Mouse (Mus musculus): ENCODE measurements around the gene Gpr15.

Gene Gpr15

DNA sequence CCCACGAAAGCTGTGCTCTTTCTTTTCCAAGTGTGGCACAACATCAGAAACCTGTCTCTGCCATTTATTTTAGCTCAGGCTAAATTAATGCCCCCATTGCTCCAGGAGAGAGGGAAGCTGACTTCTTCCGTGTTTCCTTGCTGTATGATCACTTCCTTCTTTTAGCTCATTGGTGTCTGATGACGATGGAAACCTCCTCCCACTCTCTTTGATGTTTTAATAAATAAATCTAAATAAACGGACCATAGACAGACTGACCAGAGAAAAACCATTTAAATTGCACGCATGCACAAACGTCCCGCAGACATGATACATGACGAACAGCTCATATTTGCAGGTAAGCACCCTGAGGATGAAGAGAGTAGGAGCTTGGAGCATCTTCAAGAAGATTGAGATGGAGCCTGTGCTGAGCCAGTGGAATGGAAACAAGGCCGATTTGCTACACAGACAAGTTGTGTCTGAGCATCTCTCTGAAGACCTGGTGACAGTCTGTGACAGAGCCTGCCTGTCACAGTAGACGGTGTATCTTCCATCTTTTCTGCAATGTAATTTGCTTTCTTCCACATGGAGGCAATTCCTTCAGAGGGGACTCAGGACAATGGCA, 16.4 kb downstream of the Gpr15 start:
- no peak for DNase-seq (ENCODE audit: low read depth in 2 of 2, low spot score in 2 of 2)

DNA sequence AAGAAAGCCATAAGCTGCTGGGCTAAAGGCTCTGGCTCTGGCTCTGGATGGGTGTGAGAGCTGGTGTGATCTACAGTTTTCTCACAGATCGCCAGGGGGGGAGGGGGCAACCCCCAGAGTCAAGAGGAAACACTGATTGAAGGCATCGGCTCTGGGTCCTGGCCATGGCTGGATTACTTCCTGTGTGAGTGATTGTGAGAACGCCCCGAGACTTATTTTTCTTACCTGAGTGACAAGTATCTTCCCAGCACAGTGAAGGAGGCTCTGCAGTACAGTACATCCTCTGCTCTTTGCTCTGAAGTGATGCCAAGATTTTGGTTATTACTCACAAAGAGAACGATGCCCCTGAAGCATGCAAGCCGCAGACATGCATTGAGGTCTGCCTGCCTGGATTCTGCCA, 17.1 kb downstream of the Gpr15 start:
- DNase-seq (ENCODE audit: low read depth in 2 of 2, low spot score in 2 of 2), result no peak

DNA sequence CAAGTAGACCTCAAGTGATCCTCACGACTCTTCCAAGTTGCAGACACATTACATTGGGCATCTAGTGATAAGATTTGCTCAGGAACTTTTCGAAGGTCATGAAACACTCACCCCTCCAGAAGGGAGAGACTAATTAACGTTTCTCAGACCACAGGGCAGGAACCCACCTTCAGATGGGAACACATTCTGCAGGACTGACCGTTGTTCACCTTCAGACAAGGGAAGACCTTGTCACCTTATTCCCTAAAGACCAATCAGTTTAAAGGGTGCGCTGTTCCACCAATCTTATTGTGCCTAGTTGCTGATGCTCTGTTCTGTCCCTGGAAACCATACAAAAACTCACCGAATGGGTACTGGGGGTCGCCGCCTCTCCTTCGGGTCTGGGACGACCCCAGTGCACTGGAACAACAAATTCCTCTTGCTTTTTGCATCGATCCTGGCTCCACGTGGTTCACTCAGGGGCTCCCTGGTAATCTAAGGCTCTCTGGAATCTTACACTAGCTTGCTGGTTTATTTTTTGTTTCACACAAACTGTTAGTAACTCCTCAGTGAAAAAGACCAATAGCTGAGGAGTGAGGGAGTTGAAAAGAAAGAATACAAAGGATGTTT, 17.9 kb downstream of the Gpr15 start:
- no peak for DNase-seq (ENCODE audit: low read depth in 2 of 2, low spot score in 2 of 2)

DNA sequence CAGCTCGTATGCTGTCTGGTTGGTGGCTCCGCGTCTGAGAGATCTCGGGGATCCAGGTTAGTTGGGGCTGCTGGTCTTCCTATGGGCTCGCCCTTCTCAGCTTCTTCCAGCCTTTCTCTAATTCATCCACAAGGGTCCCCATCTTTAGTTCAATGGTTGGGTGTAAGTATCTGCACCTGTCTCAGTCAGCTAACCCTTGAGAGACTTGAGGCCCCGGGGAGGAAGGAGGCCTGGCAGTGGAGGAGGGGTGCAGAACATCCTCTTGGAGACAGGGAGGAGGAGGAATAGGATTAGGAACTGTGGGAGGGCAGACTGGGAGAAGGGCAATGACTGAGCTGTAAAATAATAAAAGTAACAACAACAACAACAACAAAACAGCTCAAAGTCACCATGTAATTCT, 18.7 kb downstream of the Gpr15 start:
- DNase-seq (ENCODE audit: low read depth in 2 of 2, low spot score in 2 of 2), result no peak

DNA sequence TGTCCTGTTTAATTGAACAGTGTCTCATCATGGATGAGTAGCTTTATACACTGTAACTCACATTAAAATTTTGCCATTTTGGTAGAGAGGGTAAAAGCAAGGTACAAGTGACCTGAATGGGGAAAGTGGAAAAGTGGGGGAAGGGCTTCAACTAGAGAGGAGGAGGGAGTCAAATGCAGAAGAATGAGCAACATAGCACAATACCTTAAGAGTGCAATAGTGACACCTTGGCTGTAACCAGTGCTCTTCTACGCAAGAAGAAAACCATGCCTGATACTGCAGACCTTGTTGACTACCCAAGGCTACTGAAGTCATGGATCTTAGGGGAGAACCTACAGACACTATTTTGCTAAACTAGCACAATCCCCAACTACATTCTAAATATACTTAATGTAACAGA, 21.6 kb downstream of the Gpr15 start:
- no peak for DNase-seq (ENCODE audit: low read depth in 2 of 2, low spot score in 2 of 2)

DNA sequence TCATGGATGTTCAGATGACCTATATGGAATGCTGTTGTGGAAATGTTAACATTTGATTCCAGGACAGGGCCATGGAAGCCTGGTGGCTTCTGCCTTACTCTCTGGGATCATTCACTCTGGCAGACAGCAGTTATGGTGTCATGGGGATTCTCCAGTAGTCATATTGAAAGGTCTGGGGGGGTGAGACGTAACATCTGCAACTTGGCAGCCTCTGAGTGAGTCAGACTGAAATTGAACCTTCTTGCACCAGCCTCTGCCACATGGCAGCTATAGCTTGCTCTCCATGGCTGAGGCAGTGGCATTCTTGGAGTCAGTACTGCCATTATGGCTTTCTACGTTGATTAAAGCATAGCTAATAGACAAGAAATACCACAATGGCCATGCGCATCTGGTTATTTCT, 22.1 kb downstream of the Gpr15 start:
- DNase-seq (ENCODE audit: low read depth in 2 of 2, low spot score in 2 of 2), result no peak

DNA sequence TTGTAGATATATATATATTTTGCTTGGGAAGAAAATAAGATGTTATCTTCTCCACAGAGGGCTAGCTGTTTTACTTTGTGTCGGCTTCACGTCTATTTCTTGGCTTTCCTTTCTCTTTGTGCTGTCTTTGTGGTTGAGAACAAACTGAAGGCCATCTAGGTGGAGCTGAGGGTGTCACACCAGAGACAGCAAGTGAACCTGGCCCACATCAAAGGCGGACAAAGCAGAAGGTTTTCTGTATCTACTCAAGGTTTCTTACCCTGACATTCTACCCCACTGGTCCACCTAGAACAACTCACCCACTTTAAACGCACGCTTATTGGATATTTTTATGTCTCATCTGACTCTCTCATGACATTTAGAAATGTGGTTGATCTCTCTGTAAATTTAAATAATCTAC, 24.8 kb downstream of the Gpr15 start:
- DNase-seq (ENCODE audit: low read depth in 2 of 2, low spot score in 2 of 2), result no peak

DNA sequence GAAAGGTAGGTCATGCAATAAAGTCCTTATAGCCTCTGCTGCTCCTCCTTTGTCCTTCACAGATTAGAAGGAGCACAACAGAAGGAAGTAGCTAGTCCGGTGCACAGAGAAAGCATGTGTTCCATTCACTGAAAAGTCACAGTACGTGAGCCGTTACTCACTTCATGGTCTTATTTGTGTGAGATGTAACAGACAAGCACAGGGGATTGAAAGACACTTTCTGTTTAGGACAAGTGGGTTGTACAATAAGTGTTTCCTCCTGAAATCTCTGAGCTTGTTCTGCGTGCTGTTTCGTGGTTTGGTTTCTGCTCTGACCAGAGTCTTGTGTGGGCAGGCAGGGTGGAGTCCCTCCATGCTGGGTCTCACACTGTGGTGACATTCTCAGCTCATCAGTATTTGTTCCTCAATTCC, 28.5 kb downstream of the Gpr15 start:
- no peak for DNase-seq (ENCODE audit: low read depth in 2 of 2, low spot score in 2 of 2)

DNA sequence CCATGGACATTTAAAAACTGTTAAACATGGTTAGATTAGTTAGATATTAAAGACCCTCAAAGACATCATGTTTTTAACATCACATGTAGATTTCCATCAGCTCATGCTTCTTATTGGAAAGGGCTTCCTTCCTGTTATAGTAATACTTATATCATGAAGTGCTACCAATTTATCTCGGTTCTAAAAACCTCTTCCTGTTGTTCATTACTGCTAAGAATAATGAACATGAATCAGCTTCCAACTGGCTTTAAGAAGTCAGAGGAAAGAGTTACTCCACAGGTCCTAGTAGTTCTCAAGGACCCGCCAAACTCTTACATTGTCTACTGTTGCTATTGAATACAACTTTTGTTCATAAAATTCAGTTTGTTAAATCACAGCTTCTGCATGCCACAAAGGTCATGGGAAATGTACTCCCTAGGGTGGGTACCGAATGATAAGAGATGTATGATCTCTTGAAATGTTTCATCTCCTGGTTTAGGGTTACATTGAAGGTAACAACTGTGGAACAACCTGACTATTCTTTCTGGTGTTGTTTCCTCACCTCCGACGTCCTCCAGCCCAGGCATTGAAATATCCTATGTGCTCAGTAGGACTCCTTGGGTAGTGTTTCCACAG, 29.2 kb downstream of the Gpr15 start:
- no peak for DNase-seq (ENCODE audit: low read depth in 2 of 2, low spot score in 2 of 2)

DNA sequence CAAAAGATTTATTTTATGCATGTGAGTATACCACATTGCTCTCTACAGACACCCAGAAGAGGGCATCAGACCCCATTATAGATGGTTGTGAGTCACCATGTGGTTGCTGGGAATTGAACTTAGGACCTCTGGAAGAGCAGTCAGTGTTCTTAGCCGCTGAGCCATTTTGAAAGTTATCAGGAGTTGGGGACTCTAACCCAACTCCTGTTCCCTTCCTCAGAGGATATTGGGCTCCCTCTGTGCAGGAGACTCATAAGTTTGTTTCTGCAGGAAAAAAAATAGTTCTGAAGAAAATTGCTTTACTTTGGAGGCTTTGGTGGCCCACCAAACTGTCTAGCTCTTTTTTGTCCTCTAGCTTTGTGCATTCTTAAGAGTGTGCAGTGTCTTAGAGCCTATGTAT, 30.3 kb downstream of the Gpr15 start:
- DNase-seq (ENCODE audit: low read depth in 2 of 2, low spot score in 2 of 2), result no peak

DNA sequence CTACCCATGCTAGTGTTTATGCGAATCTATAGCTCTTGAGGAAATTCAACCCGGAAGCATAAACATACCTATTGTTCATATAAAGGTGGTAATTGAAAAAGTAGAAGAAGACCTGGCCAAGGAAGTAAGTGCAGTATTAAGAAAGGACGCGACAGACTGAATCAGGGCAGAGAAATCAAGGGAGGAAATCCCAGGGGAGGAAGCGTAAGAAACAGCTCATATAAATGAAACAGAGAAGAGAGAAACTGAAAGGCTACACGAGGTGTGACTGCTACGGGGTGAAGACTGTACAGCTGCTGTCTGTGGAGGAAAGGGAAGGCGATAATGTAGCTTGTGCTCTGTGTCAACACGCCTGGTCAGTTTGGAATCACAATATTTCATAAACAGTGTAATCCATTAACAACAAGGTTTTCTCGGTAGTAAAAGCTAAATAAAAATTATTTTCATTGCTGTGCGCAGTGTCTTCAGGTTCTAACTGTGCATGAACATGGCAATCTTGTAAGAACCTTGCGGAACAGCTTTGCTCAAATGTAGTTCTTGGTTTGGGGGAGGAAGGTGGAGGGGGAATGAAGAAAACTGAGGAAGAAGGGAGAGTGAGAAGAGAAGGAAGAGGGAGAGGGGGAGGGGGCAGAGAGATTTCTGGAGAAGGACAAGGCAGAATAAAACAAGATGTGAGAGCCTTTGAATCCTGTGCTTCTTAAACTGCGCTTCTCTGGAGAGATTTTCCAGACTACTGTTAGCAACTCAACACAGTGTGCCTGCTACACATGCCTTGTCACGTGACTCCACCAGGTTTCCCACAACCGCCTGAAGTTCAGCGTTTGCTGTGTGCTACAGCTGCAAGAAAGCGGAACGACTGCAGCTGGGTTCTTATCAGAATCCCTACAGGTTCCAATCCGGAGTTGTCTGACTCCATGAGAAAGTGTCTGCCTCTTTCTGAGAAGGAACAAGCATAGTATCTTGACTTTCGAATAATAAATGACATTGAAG, 33.0 kb downstream of the Gpr15 start:
- DNase-seq (ENCODE audit: low read depth in 2 of 2, low spot score in 2 of 2), result no peak

DNA sequence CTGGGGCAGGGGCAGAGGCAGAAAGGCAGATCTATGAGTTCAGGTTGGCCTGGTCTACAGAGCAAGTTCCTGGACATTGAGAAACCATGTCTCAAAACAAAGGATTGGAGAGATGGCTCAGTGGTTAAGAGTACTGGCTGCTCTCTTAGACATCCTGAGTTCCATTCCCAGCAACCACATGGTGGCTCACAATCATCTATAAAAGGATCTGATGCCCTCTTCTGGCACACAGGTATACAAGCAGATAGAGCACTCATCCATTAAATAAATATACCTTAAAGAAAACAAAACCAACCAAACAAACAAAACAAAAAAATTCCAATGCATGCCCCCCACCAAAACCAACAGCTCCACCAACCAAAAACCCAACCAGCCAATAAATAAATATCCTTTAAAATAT, 34.3 kb downstream of the Gpr15 start:
- DNase-seq (ENCODE audit: low read depth in 2 of 2, low spot score in 2 of 2), result no peak

DNA sequence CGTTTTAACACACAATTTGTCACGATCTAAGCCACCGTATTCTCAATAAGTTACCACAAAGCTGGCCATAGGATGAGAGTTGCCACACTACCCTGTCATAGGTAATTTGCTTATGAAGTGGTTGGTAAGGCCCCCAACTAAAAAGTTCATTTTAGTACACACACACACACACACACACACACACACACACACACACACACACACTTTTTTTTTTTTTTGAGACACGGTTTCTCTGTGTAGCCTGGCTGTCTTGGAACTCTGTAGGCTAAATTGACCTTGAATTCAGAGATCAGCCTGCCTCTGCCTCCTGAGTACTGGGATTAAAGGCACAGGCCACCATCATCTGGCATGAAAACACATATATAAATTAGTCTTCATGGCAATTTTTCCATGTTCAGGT, 35.0 kb downstream of the Gpr15 start:
- DNase-seq (ENCODE audit: low read depth in 2 of 2, low spot score in 2 of 2), result no peak

DNA sequence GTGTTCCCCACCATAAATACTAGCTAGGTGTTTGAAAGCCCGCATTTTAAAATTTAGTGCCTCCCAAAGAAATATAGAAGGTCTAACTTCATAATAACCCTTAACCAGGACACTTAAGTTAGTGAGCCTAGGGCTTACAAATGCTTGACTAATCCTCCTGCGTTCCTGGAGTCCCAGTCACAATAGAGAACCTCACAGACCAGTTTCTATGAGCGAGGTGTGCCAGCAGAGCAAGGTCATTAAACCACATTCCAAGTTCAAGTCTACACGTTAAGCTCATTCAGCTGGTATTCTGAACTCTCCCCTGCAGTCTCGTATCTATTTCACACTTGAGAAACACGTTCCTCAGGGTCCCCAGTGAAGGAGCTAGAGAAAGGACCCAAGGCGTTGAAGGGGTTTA, 36.0 kb downstream of the Gpr15 start:
- no peak for DNase-seq (ENCODE audit: low read depth in 2 of 2, low spot score in 2 of 2)

DNA sequence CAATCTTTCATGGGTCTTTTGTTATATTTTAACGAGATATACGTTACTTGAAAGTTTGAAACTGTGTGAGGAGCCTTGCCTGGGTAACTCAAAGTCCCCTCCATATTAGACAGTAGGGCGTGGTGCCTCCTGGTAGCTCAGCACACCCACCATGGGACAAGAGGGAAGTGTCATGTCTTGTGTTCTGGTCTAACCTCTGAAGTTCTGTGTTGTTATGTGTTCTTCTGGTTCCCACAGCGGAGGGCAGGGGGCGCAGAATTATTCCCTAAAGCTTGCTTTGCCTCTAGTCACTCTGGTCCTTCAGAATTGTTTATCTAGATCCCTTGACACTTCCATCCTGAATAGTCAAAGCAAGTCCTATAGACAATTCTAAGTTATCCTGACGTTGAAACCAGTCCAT, 36.8 kb downstream of the Gpr15 start:
- DNase-seq (ENCODE audit: low read depth in 2 of 2, low spot score in 2 of 2), result no peak

DNA sequence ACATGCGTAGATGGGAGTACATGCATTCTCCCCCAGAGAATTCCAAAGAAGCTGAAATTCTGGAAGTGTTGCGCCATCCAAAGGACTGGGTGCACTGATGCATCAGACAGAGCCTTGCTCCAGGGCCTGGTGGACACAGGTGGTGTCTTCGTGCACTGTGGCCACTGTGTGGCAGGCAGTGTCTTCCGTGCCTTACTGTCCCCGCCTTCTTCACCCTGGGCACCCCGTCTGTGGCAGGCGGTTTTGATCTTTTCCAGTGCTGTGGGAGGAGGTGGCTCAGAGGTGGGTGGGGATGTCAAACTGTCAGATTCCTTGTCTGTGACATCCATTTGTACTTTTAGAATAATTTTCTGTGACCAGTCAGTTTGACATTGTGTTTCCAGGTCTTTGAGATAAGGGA, 40.2 kb downstream of the Gpr15 start:
- DNase-seq (ENCODE audit: low read depth in 2 of 2, low spot score in 2 of 2), result no peak

DNA sequence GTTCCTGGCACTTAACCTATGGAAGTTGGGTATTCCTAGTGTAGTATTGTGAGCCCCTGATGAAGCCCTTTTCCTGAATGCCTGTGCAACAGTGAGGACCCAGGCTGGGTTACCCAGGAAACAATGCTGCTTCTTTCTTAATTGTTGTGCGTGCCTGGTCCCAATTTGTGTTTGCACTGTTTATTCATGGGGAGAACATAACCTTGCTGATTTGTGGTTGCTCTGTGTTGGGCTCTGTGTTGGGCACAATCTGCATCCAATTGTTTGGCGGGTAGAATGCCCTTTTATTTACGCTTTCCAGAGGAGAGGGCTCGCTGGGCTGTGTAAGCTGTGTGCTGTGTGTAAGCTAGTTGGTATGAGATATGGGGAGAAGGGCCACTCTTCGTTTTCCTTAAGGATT, 41.4 kb downstream of the Gpr15 start:
- DNase-seq (ENCODE audit: low read depth in 2 of 2, low spot score in 2 of 2), result no peak

DNA sequence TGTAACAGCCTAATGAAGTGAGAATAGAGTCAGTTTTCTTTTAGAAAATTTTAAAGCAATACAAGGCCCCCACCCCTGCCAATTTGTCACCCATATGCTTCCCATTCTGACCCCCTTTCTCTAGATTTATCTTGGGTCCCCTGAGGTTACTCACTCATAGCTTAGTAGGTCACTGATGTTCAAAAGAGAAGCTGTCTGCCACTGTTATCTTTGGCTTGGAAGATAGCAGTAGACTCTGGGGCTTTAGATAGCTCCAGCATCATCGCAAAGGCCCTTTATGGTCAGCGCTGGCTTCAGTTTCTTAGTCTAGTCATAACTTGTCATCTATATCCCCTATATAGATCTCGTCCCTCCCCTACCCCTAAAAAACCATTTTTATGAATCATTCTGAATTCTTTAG, 42.2 kb downstream of the Gpr15 start:
- DNase-seq (ENCODE audit: low read depth in 2 of 2, low spot score in 2 of 2), result no peak

DNA sequence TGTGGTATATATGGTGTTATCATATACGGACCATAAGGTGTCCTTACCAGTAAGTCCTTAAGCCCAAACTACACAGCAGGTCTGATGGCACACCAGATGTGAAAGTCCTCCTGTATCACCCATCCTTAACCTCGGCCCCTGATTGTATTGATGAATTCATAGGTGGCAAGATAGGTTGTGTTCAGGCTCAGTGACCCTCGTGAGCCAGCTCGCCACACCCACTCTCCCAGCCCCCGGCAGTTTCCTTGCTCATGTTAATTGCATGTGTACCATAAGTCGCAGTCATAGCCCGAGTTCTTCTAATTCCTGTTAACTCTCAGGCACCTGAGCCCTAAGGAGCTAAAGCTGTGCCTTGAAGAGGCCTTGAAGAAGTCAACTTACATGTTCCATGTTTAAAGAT, 42.7 kb downstream of the Gpr15 start:
- no peak for DNase-seq (ENCODE audit: low read depth in 2 of 2, low spot score in 2 of 2)

DNA sequence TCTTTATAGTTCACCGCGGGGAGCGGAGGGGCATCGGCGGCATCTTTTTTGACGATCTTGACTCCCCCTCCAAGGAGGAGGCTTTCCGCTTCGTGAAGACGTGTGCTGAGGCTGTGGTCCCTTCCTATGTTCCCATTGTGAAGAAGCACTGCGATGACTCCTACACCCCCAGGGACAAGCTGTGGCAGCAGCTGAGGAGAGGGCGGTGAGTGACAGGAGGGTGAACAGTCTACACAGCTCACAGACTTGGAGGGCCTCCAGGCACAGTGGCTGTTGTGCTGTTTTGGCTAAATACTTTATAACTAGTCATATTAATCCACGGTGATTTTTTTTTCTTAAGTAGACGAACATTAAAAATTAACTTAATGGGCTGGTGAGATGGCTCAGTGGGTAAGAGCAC, 43.6 kb downstream of the Gpr15 start:
- DNase-seq (ENCODE audit: low read depth in 2 of 2, low spot score in 2 of 2), result no peak

DNA sequence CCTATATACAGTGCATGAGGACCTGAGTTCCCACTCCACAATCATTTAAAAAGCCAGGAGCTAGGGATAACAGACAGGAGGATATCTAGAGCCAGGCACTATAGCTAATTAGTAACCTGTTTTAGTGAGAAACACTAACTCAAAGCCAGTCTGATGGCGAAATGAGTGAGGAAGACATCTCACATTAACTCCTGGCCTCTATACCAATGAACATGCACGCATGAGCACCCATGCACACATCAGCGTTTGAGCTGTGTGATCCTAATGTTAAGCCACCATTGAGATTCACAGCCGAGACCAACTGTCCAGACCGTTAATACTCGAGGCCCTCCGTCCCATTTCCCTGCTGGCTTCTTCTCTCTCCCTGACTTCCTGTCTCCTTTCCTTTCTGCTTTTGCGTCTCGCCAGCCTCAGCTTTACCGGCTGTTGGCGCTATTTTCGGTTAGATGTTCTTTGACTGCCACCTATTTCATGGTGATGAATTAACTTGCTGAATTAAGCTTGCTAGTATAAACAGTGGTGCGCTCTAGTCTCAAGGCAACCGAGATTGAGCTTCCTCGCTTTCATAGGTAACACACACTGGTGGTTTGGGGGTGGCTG, 45.0 kb downstream of the Gpr15 start:
- DNase-seq (ENCODE audit: low read depth in 2 of 2, low spot score in 2 of 2), result no peak

DNA sequence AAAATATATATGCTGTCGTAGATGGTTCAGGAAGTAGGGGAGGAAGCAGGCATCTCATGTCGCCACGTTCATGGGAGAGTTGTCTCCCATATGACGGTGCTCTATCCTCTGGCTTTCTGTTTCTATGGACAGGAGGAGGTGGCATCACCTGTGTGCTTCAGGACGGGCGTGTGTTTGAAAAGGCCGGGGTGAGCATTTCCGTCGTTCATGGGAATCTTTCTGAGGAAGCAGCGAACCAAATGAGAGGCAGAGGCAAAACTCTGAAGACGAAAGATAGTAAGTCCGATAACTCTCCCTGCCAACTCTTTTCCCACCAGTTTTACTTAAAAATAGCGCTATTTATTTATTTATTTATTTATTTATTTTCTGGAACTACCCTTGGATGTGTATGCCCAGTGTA, 46.5 kb downstream of the Gpr15 start:
- no peak for DNase-seq (ENCODE audit: low read depth in 2 of 2, low spot score in 2 of 2)

Measured in CD8-positive naive resting alpha-beta T cell, adult 2 months (primary cell).